Mouse (Mus musculus) embryonic facial prominence, embryonic 11.5 days (tissue): ENCODE data around the gene Limk2. TPM values are rescaled to one million over a fixed set of nuclear protein-coding genes. Genes with fewer than 3 reads are reported as not detected.
A peak's percentile ranks its signal among the peaks of the same experiment; 100 is the strongest.

Source experiments
- ATAC-seq: fragments of 200-750 bp; cut with Nextera tagmentation; replicated peaks from 2 replicates; pipeline ENCODE4 v1.8.0; 2017; ENCODE audit warnings: low read depth; ENCODE audit not compliant: insufficient number of reproducible peaks, low FRiP score, low TSS enrichment
- DNase-seq: peaks from one replicate; pipeline ENCODE4 v3.0.0-alpha.2; 2015; ENCODE audit warnings: low spot score
- H3K27ac ChIP-seq: fragments of 300-500 bp; sonication (generic); replicated peaks from 2 replicates; pipeline ENCODE4 v1.5.1; 2014; ENCODE audit warnings: mild to moderate bottlenecking, low read depth, low read length, control low read depth
- H3K27me3 ChIP-seq: fragments of 300-500 bp; sonication (generic); 2 replicates; pipeline ENCODE4 v1.6.1; 2014; ENCODE audit warnings: mild to moderate bottlenecking, low read length, moderate library complexity, mixed read lengths; ENCODE audit not compliant: control insufficient read depth, insufficient read depth
- H3K36me3 ChIP-seq: fragments of 300-500 bp; sonication (generic); replicated peaks from 2 replicates; pipeline ENCODE4 v1.6.1; 2014; ENCODE audit warnings: low read depth, mild to moderate bottlenecking, low read length, moderate library complexity, mixed read lengths; ENCODE audit not compliant: control insufficient read depth, insufficient read depth
- H3K4me1 ChIP-seq: fragments of 300-500 bp; sonication (generic); 2 replicates; pipeline ENCODE4 v1.6.1; 2014; ENCODE audit warnings: low read length, mixed read lengths; ENCODE audit not compliant: control insufficient read depth, insufficient read depth
- H3K4me2 ChIP-seq: fragments of 300-500 bp; sonication (generic); 2 replicates; pipeline ENCODE4 v1.6.1; 2014; ENCODE audit warnings: low read depth, mild to moderate bottlenecking, control low read depth, low read length, moderate library complexity
- H3K4me3 ChIP-seq: fragments of 300-500 bp; sonication (generic); 2 replicates; pipeline ENCODE4 v1.5.1; 2014; ENCODE audit warnings: low read depth, low read length, control low read depth
- H3K9ac ChIP-seq: fragments of 300-500 bp; sonication (generic); replicated peaks from 2 replicates; pipeline ENCODE4 v1.6.1; 2014; ENCODE audit warnings: mild to moderate bottlenecking, control low read depth, low read length
- H3K9me3 ChIP-seq: fragments of 300-500 bp; sonication (generic); replicated peaks from 2 replicates; pipeline ENCODE4 v1.6.1; 2016; ENCODE audit warnings: mild to moderate bottlenecking, low read length, inconsistent platforms, mixed read lengths; ENCODE audit not compliant: control insufficient read depth
- WGBS: fragments of 180-500 bp; shearing (Covaris S2); extraction: QIAGEN DNeasy Blood & Tissue Kit; methylation state at CpG from one replicate; pipeline ENCODE4 v1.1.7; 2014; 5-methylcytosine and 5-hydroxymethylcytosine counted together
- polyA plus RNA-seq: library from polyadenylated mRNA; unstranded; fragments of >200 nt; fragmentation: Nextera tagmentation; extraction: Ambion mirVana; gene quantifications from 2 replicates; pipeline ENCODE4 v1.2.1, GENCODE M21; 2014

Gene Limk2
- polyA plus RNA-seq, 1 experiment from 2014 or later = 47.3 TPM

DNA sequence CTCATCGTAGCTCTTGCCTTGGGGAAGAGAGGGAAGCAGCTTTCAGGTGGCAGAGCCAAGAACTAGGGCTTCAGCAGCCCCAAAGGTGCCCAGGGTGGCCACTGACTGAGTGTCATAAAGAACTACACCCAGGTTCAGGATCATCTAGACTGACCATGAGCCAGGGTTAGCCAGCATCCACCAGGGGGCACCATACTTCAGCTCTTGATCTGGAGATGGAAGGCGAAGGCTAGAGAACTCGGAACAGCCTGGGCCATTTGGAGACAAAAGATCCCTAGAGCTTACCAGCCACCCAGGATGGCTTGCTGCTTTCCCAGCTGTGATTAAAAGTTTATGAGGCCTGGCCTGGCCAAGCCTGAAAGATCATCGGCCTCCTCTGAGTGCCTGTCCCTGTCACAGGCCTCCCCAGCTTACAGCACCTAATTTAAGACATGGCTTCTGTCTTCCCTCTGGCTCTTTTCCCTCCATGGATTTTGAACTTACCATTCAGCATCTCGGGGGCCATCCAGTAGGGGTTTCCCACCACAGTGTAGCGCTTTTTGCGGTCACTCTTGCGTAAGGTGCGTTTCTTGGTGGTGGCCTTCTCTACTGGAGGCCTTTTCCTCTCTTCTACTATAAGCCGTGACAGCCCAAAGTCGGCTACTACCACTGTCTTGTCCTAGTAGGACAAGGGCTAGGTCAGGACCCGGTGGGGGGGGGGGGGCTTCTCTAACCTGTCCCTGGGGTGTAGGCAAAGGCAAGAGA lies 61.7 kb downstream of the Limk2 start:
- Histone ChIP-seq H3K4me3 (no peak overlapping the region), H3K4me1 (peaks cover 2% of the 10 kb centered on the region; the same call in 1 of the 2 replicates), H3K36me3 (no peaks in the 10 kb centered on the region), H3K27me3 (no peaks in the 10 kb centered on the region), H3K27ac (no peak overlapping the region), H3K9me3 (no peaks in the 10 kb centered on the region), H3K9ac (no peak overlapping the region), H3K4me2 (no peak overlapping the region)
- ATAC-seq = 0 out of 2 replicates have a peak, but pooled peaks have one; percentile 51
- 64% methylated on average over 12 of the region's 12 CpGs for WGBS
- peak; percentile 94 for DNase-seq

DNA sequence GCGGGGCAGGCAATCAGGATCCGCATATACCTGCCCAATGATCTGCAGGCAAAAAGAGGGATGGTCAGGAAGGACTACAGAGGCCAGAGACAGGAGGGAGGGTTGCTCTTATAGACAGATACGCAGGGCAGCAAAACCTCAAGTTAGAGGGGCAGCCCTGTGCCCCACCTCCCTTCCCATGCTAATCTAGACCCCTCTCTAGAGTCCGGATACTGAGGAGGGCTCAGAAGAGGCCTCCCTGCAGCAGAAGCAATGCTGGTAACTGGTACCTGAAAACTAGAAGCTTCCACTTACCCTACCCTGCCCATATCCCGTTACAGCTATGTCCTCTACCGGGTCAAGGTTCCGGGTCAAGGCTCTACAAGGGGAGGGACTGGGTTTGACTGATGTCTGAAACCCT lies 62.6 kb downstream of the Limk2 start:
- ATAC-seq (no peak), DNase-seq (no peak)
- H3K36me3 ChIP-seq = no peaks in the 10 kb centered on the region
- no peak overlapping the region for H3K27ac ChIP-seq
- no peaks in the 10 kb centered on the region for H3K27me3 ChIP-seq
- H3K4me2 ChIP-seq = no peak overlapping the region
- H3K9me3 ChIP-seq = no peaks in the 10 kb centered on the region
- H3K9ac ChIP-seq = no peak overlapping the region
- peaks cover 2% of the 10 kb centered on the region; the same call in 1 of the 2 replicates for H3K4me1 ChIP-seq
- WGBS = 85% methylated on average over 7 of the region's 7 CpGs
- H3K4me3 ChIP-seq = no peak overlapping the region

DNA sequence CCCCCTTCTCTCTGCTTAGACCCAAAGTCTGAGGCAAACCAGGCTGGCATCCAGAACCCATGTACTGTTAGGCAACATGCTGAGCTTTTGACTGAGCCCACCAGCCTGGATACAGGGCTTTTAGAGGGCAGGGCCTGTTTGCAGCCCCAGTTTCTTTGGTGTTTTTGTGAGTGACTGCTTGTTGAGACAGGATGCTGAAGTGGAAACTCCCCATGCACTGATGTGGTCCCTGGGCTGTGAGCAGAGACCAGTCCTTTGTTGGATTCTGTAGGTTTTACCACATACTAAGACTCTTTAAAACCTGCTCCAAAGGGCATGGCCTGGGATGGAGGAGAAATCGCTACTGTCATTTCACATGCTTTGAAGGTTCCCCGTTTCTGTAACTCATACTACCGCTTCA lies 64.1 kb downstream of the Limk2 start:
- 82% methylated on average over 3 of the region's 3 CpGs for WGBS
- H3K4me2 ChIP-seq = no peak overlapping the region
- peaks cover 2% of the 10 kb centered on the region; the same call in 1 of the 2 replicates for H3K4me1 ChIP-seq
- H3K36me3 ChIP-seq = no peaks in the 10 kb centered on the region
- DNase-seq (no peak), ATAC-seq (no peak)
- H3K27ac ChIP-seq = no peak overlapping the region
- no peaks in the 10 kb centered on the region for H3K9me3 ChIP-seq
- no peak overlapping the region for H3K4me3 ChIP-seq
- no peak overlapping the region for H3K9ac ChIP-seq
- no peaks in the 10 kb centered on the region for H3K27me3 ChIP-seq

DNA sequence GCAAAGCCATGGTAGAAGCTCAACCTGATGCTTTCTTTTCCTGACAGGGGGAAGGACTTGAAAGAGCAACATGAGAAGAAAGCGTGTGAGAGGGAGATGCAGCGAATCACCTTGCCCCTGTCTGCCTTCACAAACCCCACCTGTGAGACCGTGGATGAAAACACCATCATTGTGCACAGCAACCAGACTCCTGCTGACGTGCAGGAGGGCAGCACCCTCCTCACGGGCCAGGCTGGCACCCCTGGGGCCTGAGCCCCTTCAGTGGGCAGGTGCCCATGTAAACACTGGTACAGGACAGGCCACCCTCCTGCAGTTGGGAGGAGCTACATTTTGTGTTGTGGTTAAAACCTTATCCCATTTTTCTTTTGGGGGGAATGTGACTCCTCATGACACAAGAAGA lies 67.5 kb downstream of the Limk2 start:
- H3K4me3 ChIP-seq = no peak overlapping the region
- 82% methylated on average over 5 of the region's 5 CpGs for WGBS

DNA sequence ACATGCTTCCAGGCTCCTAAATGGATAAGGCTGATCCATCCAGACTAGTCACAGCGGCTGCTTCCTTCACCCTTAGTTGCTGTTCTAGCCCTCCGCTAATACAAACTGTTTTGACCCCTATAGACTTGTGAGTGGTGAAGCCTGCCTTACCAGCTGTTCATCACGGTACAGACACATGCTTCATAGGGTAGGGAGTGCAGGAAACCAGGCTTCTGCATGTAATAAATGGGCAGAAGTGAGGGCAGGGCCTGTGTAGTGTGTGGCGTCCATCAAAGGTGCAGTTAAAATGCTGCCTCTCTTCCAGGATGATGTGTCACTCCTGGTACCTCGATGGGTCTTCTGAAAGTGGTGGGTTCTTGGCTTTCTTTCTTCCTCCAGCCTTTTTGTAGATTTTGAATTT lies 71.0 kb downstream of the Limk2 start:
- ATAC-seq (peak; percentile 12), DNase-seq (no peak)
- Histone ChIP-seq H3K27me3 (no peaks in the 10 kb centered on the region), H3K4me3 (no peak overlapping the region), H3K4me1 (peaks cover 6% of the 10 kb centered on the region; the same call in 1 of the 2 replicates), H3K36me3 (no peaks in the 10 kb centered on the region), H3K9ac (no peak overlapping the region), H3K9me3 (no peaks in the 10 kb centered on the region), H3K27ac (0 out of 2 replicates have a peak overlapping the region, but pooled peaks have one; percentile 56), H3K4me2 (no peak overlapping the region)
- 57% methylated on average over 5 of the region's 5 CpGs for WGBS

More for the DNA sequence above, 67.5 kb downstream of the Limk2 start:
- no peak for DNase-seq
- Histone ChIP-seq H3K36me3 (no peaks in the 10 kb centered on the region), H3K27ac (no peak overlapping the region), H3K9me3 (no peaks in the 10 kb centered on the region), H3K4me2 (no peak overlapping the region), H3K9ac (no peak overlapping the region), H3K4me1 (peaks cover 6% of the 10 kb centered on the region; the same call in 1 of the 2 replicates), H3K27me3 (no peaks in the 10 kb centered on the region)
- no peak for ATAC-seq

DNA sequence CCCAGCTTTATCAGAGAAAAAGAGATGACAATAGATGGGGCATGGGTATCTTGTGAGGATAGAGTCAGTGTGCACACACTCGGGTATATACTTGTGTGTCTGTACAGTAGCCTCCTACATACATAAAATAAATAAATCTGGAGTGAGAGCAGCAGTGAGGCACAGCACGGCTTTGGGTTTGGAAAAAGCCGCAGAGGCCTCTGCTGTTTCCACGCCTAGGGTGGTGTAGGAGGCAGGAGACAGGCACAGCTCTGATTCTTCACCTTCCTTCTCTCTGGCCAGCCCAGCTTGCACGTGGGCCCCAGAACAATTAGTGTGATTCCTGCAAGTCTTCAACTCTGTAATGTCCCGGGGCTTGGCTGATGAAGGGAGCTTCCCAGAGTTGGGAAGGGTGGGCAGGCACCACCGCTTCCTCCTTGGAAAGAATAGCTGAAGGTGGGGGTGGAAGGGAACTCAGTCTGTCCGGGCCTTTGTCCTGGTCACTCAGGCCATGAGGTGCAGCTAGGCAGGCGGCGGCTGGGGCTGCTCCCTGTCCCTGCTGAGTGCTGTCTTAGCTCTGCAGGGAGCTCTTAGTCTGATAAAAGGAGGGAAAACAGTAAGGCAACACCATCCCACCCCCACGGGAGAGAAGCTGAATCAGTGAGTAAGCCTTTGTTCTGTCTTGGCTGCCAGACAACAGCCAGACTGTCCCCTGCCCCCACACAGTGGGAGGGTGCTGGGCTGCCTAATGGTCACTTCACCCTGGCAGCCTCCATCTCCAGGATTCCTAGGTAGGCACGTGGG lies 71.6 kb downstream of the Limk2 start:
- ATAC-seq (peak; percentile 78), DNase-seq (peak; percentile 50)
- Histone ChIP-seq H3K27me3 (no peaks in the 10 kb centered on the region), H3K4me3 (no peak overlapping the region), H3K9ac (peak overlapping the region; percentile 18), H3K4me1 (peaks cover 7% of the 10 kb centered on the region), H3K36me3 (no peaks in the 10 kb centered on the region), H3K9me3 (no peaks in the 10 kb centered on the region), H3K4me2 (no peak overlapping the region), H3K27ac (peak overlapping the region; percentile 56)
- 10% methylated on average over 12 of the region's 12 CpGs for WGBS

DNA sequence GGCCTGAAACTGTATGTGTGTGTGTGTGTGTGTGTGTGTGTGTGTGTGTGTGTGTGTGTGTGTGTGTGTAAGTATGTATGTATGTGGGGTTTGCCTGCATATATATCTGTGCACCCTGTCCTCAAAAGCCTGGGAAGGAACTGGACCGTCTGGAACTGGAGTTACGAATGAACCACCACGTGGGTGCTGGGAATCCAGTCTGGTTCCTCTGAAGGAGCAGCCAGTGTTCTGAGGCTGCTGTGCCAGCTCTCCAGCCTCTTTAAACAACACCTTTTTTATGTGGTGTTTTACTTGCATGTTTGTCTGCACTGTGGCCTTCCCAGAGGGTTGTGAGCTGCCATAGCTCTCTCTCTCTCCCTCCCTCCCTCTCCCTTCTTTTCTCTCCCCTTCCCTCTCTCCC lies 72.4 kb downstream of the Limk2 start:
- no peak overlapping the region for H3K27ac ChIP-seq

More for the DNA sequence above, 72.4 kb downstream of the Limk2 start:
- no peaks in the 10 kb centered on the region for H3K27me3 ChIP-seq
- H3K36me3 ChIP-seq = no peaks in the 10 kb centered on the region
- H3K9me3 ChIP-seq = no peaks in the 10 kb centered on the region
- no peak overlapping the region for H3K9ac ChIP-seq
- H3K4me2 ChIP-seq = no peak overlapping the region
- ATAC-seq (no peak), DNase-seq (no peak)
- 77% methylated on average over 3 of the region's 3 CpGs for WGBS
- H3K4me3 ChIP-seq = no peak overlapping the region
- peaks cover 8% of the 10 kb centered on the region for H3K4me1 ChIP-seq
